Mouse (Mus musculus): ENCODE measurements around the gene Prmt3. TPM values are rescaled to one million over a fixed set of nuclear protein-coding genes. Genes with fewer than 3 reads are reported as not detected.

The Prmt3 gene
- polyA plus RNA-seq, 1 experiment from 2014 or later, result 44.9 TPM

DNA sequence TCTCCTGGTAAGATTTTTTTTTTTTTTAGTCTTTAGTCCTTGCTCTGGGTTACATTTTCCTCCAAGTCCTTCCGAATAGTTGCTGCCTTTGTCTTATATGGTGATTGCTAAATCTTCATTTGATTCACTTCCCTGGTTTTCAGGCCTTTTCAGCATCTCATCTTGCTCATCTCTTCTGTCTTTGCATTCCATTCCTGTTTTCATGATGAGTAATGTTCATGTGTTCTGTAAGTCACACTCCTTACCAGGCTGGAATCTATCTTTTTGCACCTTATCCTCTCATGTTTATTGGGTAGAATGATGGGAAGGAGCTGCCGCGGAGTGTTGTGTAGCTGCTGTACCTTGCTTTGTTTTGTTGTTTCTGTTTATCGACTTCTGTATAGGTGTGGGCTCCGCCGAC, 31.0 kb downstream of the Prmt3 start:
- no peaks in the 10 kb centered on the region for H3K4me1 ChIP-seq (ENCODE audit: control insufficient read depth, insufficient read depth, low read depth, low read length)
- no peaks in the 10 kb centered on the region for H3K27me3 ChIP-seq (replicated peaks; ENCODE audit: control insufficient read depth, insufficient read depth, low read length)
- H3K9ac ChIP-seq (ENCODE audit: low read depth, low read length), result no peak overlapping the region
- WGBS, result 86% methylated on average over 6 of the region's 6 CpGs
- H3K4me2 ChIP-seq (ENCODE audit: low read length), result no peak overlapping the region
- no peaks in the 10 kb centered on the region for H3K9me3 ChIP-seq (ENCODE audit: control insufficient read depth, low read length)
- H3K27ac ChIP-seq (ENCODE audit: low read depth, low read length), result no peak overlapping the region
- no peak overlapping the region for H3K4me3 ChIP-seq (ENCODE audit: low read length)
- H3K36me3 ChIP-seq (ENCODE audit: control insufficient read depth, insufficient read depth, low read length), result peaks cover 6% of the 10 kb centered on the region; the same call in 1 of the 2 replicates
- no peak for ATAC-seq

DNA sequence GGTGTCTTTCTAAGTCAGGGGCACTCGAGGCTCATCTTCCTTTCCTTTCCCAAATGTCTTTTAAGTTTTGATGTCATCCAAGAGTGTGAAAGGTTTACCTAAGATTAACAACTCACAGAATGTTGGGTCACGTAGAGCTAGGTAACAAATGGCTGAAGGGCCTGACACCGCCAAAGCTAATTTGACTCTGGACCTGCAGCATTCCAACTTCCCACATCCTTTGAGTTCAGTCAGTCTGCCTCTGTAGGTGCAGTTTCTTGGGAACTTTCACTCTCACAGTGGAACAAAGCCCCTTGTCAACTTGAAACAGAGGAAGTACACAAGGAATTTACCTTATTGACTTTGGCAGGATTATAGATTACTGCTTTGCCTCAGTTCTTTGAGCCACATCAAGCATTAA, 31.4 kb downstream of the Prmt3 start:
- WGBS, result 65% methylated on average over 3 of the region's 3 CpGs
- no peaks in the 10 kb centered on the region for H3K9me3 ChIP-seq (ENCODE audit: control insufficient read depth, low read length)
- H3K4me2 ChIP-seq (ENCODE audit: low read length), result no peak overlapping the region
- H3K36me3 ChIP-seq (ENCODE audit: control insufficient read depth, insufficient read depth, low read length), result peaks cover 6% of the 10 kb centered on the region; the same call in 1 of the 2 replicates
- ATAC-seq, result no peak
- H3K4me1 ChIP-seq (ENCODE audit: control insufficient read depth, insufficient read depth, low read depth, low read length), result no peaks in the 10 kb centered on the region
- H3K9ac ChIP-seq (ENCODE audit: low read depth, low read length), result no peak overlapping the region
- H3K27ac ChIP-seq (ENCODE audit: low read depth, low read length), result no peak overlapping the region
- H3K27me3 ChIP-seq (replicated peaks; ENCODE audit: control insufficient read depth, insufficient read depth, low read length), result no peaks in the 10 kb centered on the region
- H3K4me3 ChIP-seq (ENCODE audit: low read length), result no peak overlapping the region

DNA sequence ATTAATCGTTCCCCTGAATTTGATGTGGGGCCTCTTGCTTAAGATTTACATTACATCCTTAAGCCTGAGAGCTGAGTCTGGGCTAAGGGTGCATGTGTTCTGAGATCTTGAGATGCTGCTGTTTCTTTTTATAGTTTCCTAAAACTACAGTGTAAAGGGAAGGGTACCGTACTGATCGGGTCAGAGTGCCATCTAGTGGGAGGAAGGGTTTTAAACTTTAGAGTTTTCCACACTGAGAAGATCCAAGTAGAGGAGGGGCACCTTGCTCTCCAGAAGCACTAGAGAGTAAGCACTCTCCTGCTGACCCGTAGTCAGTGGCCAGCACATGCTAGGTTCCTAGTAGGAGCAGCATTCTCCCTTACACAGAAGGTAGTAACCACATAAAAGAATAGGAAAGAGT, 33.2 kb downstream of the Prmt3 start:
- Histone ChIP-seq H3K9me3 (ENCODE audit: control insufficient read depth, low read length) (no peaks in the 10 kb centered on the region), H3K4me3 (ENCODE audit: low read length) (no peak overlapping the region), H3K4me1 (ENCODE audit: control insufficient read depth, insufficient read depth, low read depth, low read length) (no peaks in the 10 kb centered on the region), H3K36me3 (ENCODE audit: control insufficient read depth, insufficient read depth, low read length) (peaks cover 9% of the 10 kb centered on the region), H3K27ac (ENCODE audit: low read depth, low read length) (no peak overlapping the region), H3K4me2 (ENCODE audit: low read length) (no peak overlapping the region), H3K27me3 (replicated peaks; ENCODE audit: control insufficient read depth, insufficient read depth, low read length) (no peaks in the 10 kb centered on the region), H3K9ac (ENCODE audit: low read depth, low read length) (no peak overlapping the region)
- peak; percentile 63; the same call in 1 of the 2 replicates for ATAC-seq
- WGBS, result 53% methylated on average over 4 of the region's 4 CpGs

DNA sequence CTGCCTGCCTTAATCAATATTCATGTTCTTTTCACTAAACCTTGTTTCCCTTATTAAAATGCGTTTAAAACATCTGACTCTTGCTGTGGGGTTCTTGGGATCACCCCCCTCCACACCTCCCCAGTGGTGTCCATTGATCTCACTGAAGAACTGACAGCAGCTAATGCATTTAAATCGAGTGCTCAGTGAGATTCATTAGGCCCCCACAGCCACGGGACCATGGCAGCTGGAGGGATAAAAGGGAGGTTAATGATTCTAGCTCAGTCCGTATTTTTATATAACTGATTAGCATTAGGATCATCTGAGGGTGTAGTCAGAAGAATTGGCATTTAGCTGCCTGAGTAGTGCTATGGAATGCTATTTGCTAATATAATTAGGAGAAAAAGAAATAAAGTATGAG, 41.2 kb downstream of the Prmt3 start:
- H3K4me1 ChIP-seq (ENCODE audit: control insufficient read depth, insufficient read depth, low read depth, low read length), result no peaks in the 10 kb centered on the region; the same call in 1 of the 2 replicates
- no peaks in the 10 kb centered on the region for H3K27me3 ChIP-seq (replicated peaks; ENCODE audit: control insufficient read depth, insufficient read depth, low read length)
- H3K27ac ChIP-seq (ENCODE audit: low read depth, low read length), result no peak overlapping the region
- H3K9me3 ChIP-seq (ENCODE audit: control insufficient read depth, low read length), result no peaks in the 10 kb centered on the region
- H3K4me2 ChIP-seq (ENCODE audit: low read length), result no peak overlapping the region
- no peak for ATAC-seq
- 15% methylated on average over 4 of the region's 4 CpGs for WGBS
- H3K4me3 ChIP-seq (ENCODE audit: low read length), result no peak overlapping the region
- peaks cover 6% of the 10 kb centered on the region for H3K36me3 ChIP-seq (ENCODE audit: control insufficient read depth, insufficient read depth, low read length)
- no peak overlapping the region for H3K9ac ChIP-seq (ENCODE audit: low read depth, low read length)

DNA sequence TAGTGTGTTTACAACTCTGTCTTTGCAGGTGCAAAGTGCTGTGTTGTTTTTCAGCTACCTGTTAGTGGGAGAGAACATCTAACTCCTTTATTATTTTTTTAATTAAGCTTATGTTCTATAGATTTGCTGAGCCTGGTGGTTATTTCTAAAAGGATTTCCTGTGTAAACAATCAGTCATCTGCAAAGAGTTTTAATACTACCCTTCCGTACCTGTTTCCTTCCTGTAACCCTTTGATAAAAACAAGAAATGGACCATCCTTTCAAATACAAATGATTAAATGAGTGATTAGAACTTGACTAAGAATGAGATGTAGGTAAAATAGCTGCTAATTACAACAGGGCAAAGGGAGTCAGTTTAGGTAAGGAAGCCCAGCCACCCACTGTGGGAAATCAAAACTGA, 43.2 kb downstream of the Prmt3 start:
- peaks cover 3% of the 10 kb centered on the region; the same call in 1 of the 2 replicates for H3K36me3 ChIP-seq (ENCODE audit: control insufficient read depth, insufficient read depth, low read length)
- 83% methylated on average over 1 of the region's 1 CpGs for WGBS
- no peak for ATAC-seq
- no peak overlapping the region for H3K4me3 ChIP-seq (ENCODE audit: low read length)
- no peak overlapping the region for H3K27ac ChIP-seq (ENCODE audit: low read depth, low read length)
- no peaks in the 10 kb centered on the region; the same call in 1 of the 2 replicates for H3K4me1 ChIP-seq (ENCODE audit: control insufficient read depth, insufficient read depth, low read depth, low read length)
- no peaks in the 10 kb centered on the region for H3K27me3 ChIP-seq (replicated peaks; ENCODE audit: control insufficient read depth, insufficient read depth, low read length)
- H3K4me2 ChIP-seq (ENCODE audit: low read length), result no peak overlapping the region
- H3K9me3 ChIP-seq (ENCODE audit: control insufficient read depth, low read length), result no peaks in the 10 kb centered on the region
- H3K9ac ChIP-seq (ENCODE audit: low read depth, low read length), result no peak overlapping the region

DNA sequence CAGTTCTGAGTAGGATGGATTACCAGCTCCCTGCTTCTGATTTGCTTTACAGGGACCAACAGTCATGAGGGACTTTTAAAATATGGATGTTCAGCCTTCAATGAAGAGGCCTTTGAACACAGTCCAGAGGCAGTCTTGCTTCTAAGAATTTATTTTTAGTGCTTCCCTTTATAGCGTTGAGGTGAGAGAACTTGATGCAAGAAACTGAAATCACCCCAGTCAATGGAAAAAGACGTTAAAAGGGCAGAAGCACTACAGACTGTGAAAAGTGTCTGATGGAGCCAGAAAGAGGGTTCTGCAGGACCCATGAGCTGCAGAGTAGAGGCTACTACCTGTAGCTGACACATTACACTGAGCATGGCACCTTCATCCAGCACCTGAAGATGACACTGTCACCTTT, 43.9 kb downstream of the Prmt3 start:
- H3K4me3 ChIP-seq (ENCODE audit: low read length), result no peak overlapping the region
- no peak overlapping the region for H3K4me2 ChIP-seq (ENCODE audit: low read length)
- no peak for ATAC-seq
- H3K27me3 ChIP-seq (replicated peaks; ENCODE audit: control insufficient read depth, insufficient read depth, low read length), result no peaks in the 10 kb centered on the region
- peaks cover 7% of the 10 kb centered on the region; the same call in 1 of the 2 replicates for H3K36me3 ChIP-seq (ENCODE audit: control insufficient read depth, insufficient read depth, low read length)
- H3K27ac ChIP-seq (ENCODE audit: low read depth, low read length), result no peak overlapping the region
- 82% methylated on average over 2 of the region's 2 CpGs for WGBS
- no peaks in the 10 kb centered on the region; the same call in 1 of the 2 replicates for H3K4me1 ChIP-seq (ENCODE audit: control insufficient read depth, insufficient read depth, low read depth, low read length)
- no peaks in the 10 kb centered on the region for H3K9me3 ChIP-seq (ENCODE audit: control insufficient read depth, low read length)
- H3K9ac ChIP-seq (ENCODE audit: low read depth, low read length), result no peak overlapping the region

DNA sequence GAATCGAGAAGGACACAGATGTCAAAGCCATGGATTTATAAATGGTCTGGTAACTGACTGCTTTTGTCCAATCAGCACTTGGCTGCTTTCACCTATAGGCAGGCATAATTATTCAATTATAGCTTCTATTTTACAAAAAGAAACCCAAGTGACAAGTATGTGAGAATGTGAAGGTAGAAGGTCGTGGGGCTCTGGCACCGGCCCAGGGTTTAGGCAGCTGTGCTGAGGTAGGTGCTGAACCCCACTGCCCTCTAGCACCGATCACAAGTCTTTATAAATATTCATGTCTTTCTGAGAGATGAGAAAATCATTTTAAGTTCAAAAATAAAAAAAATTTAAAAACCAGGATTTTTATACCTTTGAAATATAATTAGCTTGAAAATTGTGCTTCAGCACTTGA, 45.4 kb downstream of the Prmt3 start:
- Histone ChIP-seq H3K9ac (ENCODE audit: low read depth, low read length) (no peak overlapping the region), H3K4me3 (ENCODE audit: low read length) (no peak overlapping the region), H3K4me1 (ENCODE audit: control insufficient read depth, insufficient read depth, low read depth, low read length) (no peaks in the 10 kb centered on the region; the same call in 1 of the 2 replicates), H3K4me2 (ENCODE audit: low read length) (no peak overlapping the region), H3K9me3 (ENCODE audit: control insufficient read depth, low read length) (no peaks in the 10 kb centered on the region), H3K36me3 (ENCODE audit: control insufficient read depth, insufficient read depth, low read length) (peaks cover 12% of the 10 kb centered on the region), H3K27ac (ENCODE audit: low read depth, low read length) (no peak overlapping the region), H3K27me3 (replicated peaks; ENCODE audit: control insufficient read depth, insufficient read depth, low read length) (no peaks in the 10 kb centered on the region)
- WGBS, result 56% methylated on average over 4 of the region's 4 CpGs
- no peak for ATAC-seq

DNA sequence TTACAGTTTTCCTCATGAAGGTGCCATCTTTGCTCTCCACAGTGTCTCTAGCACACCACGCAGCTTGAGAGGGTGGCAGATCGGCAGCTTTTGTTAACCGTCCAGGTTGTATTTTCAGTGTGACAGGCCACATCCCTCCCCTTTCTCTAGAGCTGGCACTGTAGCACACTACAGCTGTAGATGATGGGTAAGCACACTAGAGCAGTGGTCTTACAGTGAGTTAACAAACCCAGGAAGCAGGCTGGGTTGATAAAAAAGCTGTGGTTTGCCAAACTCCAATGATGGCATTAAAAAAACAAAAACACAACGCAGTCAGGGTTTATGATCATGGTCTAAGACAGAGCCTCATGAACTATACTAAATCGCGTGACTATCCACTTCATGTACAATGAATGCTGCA, 45.9 kb downstream of the Prmt3 start:
- H3K27me3 ChIP-seq (replicated peaks; ENCODE audit: control insufficient read depth, insufficient read depth, low read length), result no peaks in the 10 kb centered on the region
- no peaks in the 10 kb centered on the region; the same call in 1 of the 2 replicates for H3K4me1 ChIP-seq (ENCODE audit: control insufficient read depth, insufficient read depth, low read depth, low read length)
- no peak overlapping the region for H3K4me2 ChIP-seq (ENCODE audit: low read length)
- no peak overlapping the region for H3K9ac ChIP-seq (ENCODE audit: low read depth, low read length)
- H3K4me3 ChIP-seq (ENCODE audit: low read length), result no peak overlapping the region
- H3K9me3 ChIP-seq (ENCODE audit: control insufficient read depth, low read length), result no peaks in the 10 kb centered on the region
- H3K36me3 ChIP-seq (ENCODE audit: control insufficient read depth, insufficient read depth, low read length), result peaks cover 15% of the 10 kb centered on the region
- H3K27ac ChIP-seq (ENCODE audit: low read depth, low read length), result no peak overlapping the region
- no peak for ATAC-seq
- 80% methylated on average over 6 of the region's 6 CpGs for WGBS

DNA sequence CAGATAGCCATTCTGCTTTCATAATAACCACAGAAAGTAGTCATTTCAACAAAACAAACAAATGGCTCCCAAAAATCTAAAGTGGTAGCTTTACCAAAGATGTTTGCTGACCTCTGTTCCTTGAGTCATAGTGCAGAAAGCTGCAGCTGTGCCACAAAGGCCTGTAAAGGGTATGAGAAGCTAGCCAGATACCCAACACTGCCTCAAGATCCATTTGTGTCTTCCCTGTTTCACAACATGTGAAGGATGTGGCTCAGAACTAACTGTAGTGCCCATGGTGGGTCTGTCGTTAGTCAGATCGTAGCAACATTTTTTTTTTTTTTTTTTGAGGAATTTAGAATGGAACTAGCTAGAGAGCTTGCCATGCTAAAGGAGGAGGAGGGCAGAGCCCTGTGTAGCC, 46.4 kb downstream of the Prmt3 start:
- Histone ChIP-seq H3K27ac (ENCODE audit: low read depth, low read length) (no peak overlapping the region), H3K9ac (ENCODE audit: low read depth, low read length) (no peak overlapping the region), H3K4me1 (ENCODE audit: control insufficient read depth, insufficient read depth, low read depth, low read length) (no peaks in the 10 kb centered on the region; the same call in 1 of the 2 replicates), H3K4me2 (ENCODE audit: low read length) (no peak overlapping the region), H3K9me3 (ENCODE audit: control insufficient read depth, low read length) (no peaks in the 10 kb centered on the region), H3K4me3 (ENCODE audit: low read length) (no peak overlapping the region), H3K27me3 (replicated peaks; ENCODE audit: control insufficient read depth, insufficient read depth, low read length) (no peaks in the 10 kb centered on the region), H3K36me3 (ENCODE audit: control insufficient read depth, insufficient read depth, low read length) (peaks cover 15% of the 10 kb centered on the region)
- no peak for ATAC-seq
- WGBS, result 70% methylated on average over 2 of the region's 2 CpGs

DNA sequence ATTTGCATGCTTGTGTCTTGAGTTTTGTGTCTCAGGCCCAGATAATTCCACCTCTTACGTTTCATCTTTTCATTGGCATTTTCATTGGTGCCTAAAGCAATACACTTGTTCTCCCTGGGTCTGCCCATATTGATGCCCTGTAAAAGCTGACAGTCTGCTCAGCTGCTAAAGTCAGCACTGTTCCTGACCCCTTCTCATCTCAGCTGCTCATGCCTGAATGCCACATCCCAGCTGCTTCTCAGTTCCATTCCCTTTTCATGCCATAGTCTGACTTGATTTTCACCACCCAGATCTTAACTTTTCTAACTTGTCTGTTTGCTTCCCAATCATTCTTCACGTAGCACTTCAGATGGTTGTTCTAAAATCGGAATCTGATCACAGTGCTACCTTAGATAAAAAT, 47.3 kb downstream of the Prmt3 start:
- ATAC-seq, result no peak
- 83% methylated on average over 3 of the region's 3 CpGs for WGBS

More for the DNA sequence above, 47.3 kb downstream of the Prmt3 start:
- Histone ChIP-seq H3K9ac (ENCODE audit: low read depth, low read length) (no peak overlapping the region), H3K4me2 (ENCODE audit: low read length) (no peak overlapping the region), H3K9me3 (ENCODE audit: control insufficient read depth, low read length) (no peaks in the 10 kb centered on the region), H3K27me3 (replicated peaks; ENCODE audit: control insufficient read depth, insufficient read depth, low read length) (no peaks in the 10 kb centered on the region), H3K4me1 (ENCODE audit: control insufficient read depth, insufficient read depth, low read depth, low read length) (no peaks in the 10 kb centered on the region; the same call in 1 of the 2 replicates), H3K36me3 (ENCODE audit: control insufficient read depth, insufficient read depth, low read length) (peaks cover 15% of the 10 kb centered on the region), H3K27ac (ENCODE audit: low read depth, low read length) (no peak overlapping the region), H3K4me3 (ENCODE audit: low read length) (no peak overlapping the region)

All from hindbrain, embryonic 16.5 days (tissue).